Mouse (Mus musculus): ENCODE data around the gene Fshr. TPM values are rescaled to one million over a fixed set of nuclear protein-coding genes. Genes with fewer than 3 reads are reported as not detected.
"Not testable (repeated sequence)": the region's sequence is repeated elsewhere in the genome, so short reads cannot be mapped to it uniquely, and the experiment has no call there.

Fshr gene
- polyA plus RNA-seq (2016; fragmentation: Nextera tagmentation; extraction: Ambion mirVana): not detected in 2 replicates

GRCm38 (mm10) chr17:89200575-89200974 lies at the start of gene Fshr:
Gene Fshr (minus strand): TSS chr17:89200675.
- WGBS: 89% methylated on average over 6 of the region's 6 CpGs
- H3K9ac ChIP-seq (replicated peaks): no peak within 1 kb of the TSS

GRCm38 (mm10) chr17:89202181-89202580 lies 1.7 kb upstream of the Fshr start:
- Histone ChIP-seq H3K36me3 (no peaks in the 10 kb centered on the region), H3K9me3 (no peaks in the 10 kb centered on the region), H3K9ac (replicated peaks) (no peak overlapping the region), H3K27ac (no peak overlapping the region), H3K27me3 (no peaks in the 10 kb centered on the region), H3K4me1 (replicated peaks) (no peaks in the 10 kb centered on the region), H3K4me2 (no peak overlapping the region), H3K4me3 (replicated peaks) (no peak overlapping the region)
- no peak for ATAC-seq (ENCODE audit: insufficient number of reproducible peaks, insufficient read depth, low FRiP score, low TSS enrichment, low read depth)
- WGBS: 80% methylated on average over 6 of the region's 6 CpGs

More at GRCm38 (mm10) chr17:89200575-89200974, at the start of gene Fshr:
- Histone ChIP-seq H3K27ac (no peak within 1 kb of the TSS), H3K9me3 (no peaks in the 10 kb centered on the region), H3K4me1 (replicated peaks) (no peaks in the 10 kb centered on the region), H3K4me2 (no peak within 1 kb of the TSS), H3K27me3 (no peaks in the 10 kb centered on the region), H3K4me3 (replicated peaks) (no peak within 1 kb of the TSS), H3K36me3 (no peaks in the 10 kb centered on the region)
- no peak for ATAC-seq (ENCODE audit: insufficient number of reproducible peaks, insufficient read depth, low FRiP score, low TSS enrichment, low read depth)

- H3K27ac ChIP-seq: no peak overlapping the region
- H3K9me3 ChIP-seq: no peaks in the 10 kb centered on the region
- H3K4me1 ChIP-seq (replicated peaks): no peaks in the 10 kb centered on the region
- WGBS: 82% methylated on average over 1 of the region's 1 CpGs
- no peaks in the 10 kb centered on the region for H3K27me3 ChIP-seq
- no peak overlapping the region for H3K4me3 ChIP-seq (replicated peaks)
- H3K9ac ChIP-seq (replicated peaks): no peak overlapping the region
- ATAC-seq (ENCODE audit: insufficient number of reproducible peaks, insufficient read depth, low FRiP score, low TSS enrichment, low read depth): no peak
- no peaks in the 10 kb centered on the region for H3K36me3 ChIP-seq
- H3K4me2 ChIP-seq: no peak overlapping the region
These were observed 26.9 kb downstream of the Fshr start for GRCm38 (mm10) chr17:89173545-89173944.

- H3K9ac ChIP-seq (replicated peaks): no peak overlapping the region
- no peak overlapping the region for H3K4me2 ChIP-seq
- H3K4me1 ChIP-seq (replicated peaks): no peaks in the 10 kb centered on the region
- H3K27me3 ChIP-seq: no peaks in the 10 kb centered on the region
- ATAC-seq (ENCODE audit: insufficient number of reproducible peaks, insufficient read depth, low FRiP score, low TSS enrichment, low read depth): no peak
- no peak overlapping the region for H3K27ac ChIP-seq
- H3K9me3 ChIP-seq: no peaks in the 10 kb centered on the region
- no peak overlapping the region for H3K4me3 ChIP-seq (replicated peaks)
- no peaks in the 10 kb centered on the region for H3K36me3 ChIP-seq
These were observed 35.7 kb downstream of the Fshr start for GRCm38 (mm10) chr17:89164773-89165172.

- H3K4me1 ChIP-seq (replicated peaks): no peaks in the 10 kb centered on the region
- no peak overlapping the region for H3K27ac ChIP-seq
- whole genome bisulfite sequencing: 94% methylated on average over 3 of the region's 3 CpGs
- no peaks in the 10 kb centered on the region for H3K27me3 ChIP-seq
- H3K9ac ChIP-seq (replicated peaks): no peak overlapping the region
- no peak overlapping the region for H3K4me3 ChIP-seq (replicated peaks)
- no peak for ATAC-seq (ENCODE audit: insufficient number of reproducible peaks, insufficient read depth, low FRiP score, low TSS enrichment, low read depth)
- no peaks in the 10 kb centered on the region for H3K36me3 ChIP-seq
- H3K9me3 ChIP-seq: no peaks in the 10 kb centered on the region
- no peak overlapping the region for H3K4me2 ChIP-seq
These were observed 38.0 kb downstream of the Fshr start for GRCm38 (mm10) chr17:89162475-89162874.

- 92% methylated on average over 3 of the region's 3 CpGs for WGBS
- H3K36me3 ChIP-seq: not testable (repeated sequence)
These were observed 41.1 kb downstream of the Fshr start for GRCm38 (mm10) chr17:89159343-89159742.

GRCm38 (mm10) chr17:89144806-89145205 lies 55.7 kb downstream of the Fshr start:
- Histone ChIP-seq H3K9me3 (no peaks in the 10 kb centered on the region), H3K9ac (replicated peaks) (no peak overlapping the region), H3K36me3 (no peaks in the 10 kb centered on the region), H3K27ac (no peak overlapping the region), H3K4me1 (replicated peaks) (no peaks in the 10 kb centered on the region), H3K4me2 (no peak overlapping the region), H3K4me3 (replicated peaks) (no peak overlapping the region), H3K27me3 (no peaks in the 10 kb centered on the region)
- no peak for ATAC-seq (ENCODE audit: insufficient number of reproducible peaks, insufficient read depth, low FRiP score, low TSS enrichment, low read depth)
- WGBS: 88% methylated on average over 6 of the region's 6 CpGs

More at GRCm38 (mm10) chr17:89159343-89159742, 41.1 kb downstream of the Fshr start:
- H3K9me3 ChIP-seq; H3K9ac ChIP-seq (replicated peaks); ATAC-seq (ENCODE audit: insufficient number of reproducible peaks, insufficient read depth, low FRiP score, low TSS enrichment, low read depth); H3K4me1 ChIP-seq (replicated peaks); H3K27me3 ChIP-seq; H3K4me3 ChIP-seq (replicated peaks); H3K27ac ChIP-seq; H3K4me2 ChIP-seq: not testable (repeated sequence)

GRCm38 (mm10) chr17:89120023-89120422 lies 80.5 kb downstream of the Fshr start:
- Histone ChIP-seq H3K9ac (replicated peaks) (no peak overlapping the region), H3K4me2 (no peak overlapping the region), H3K27ac (no peak overlapping the region), H3K4me1 (replicated peaks) (no peaks in the 10 kb centered on the region), H3K27me3 (no peaks in the 10 kb centered on the region), H3K36me3 (no peaks in the 10 kb centered on the region), H3K4me3 (replicated peaks) (no peak overlapping the region), H3K9me3 (no peaks in the 10 kb centered on the region)
- WGBS: 61% methylated on average over 2 of the region's 2 CpGs
- ATAC-seq (ENCODE audit: insufficient number of reproducible peaks, insufficient read depth, low FRiP score, low TSS enrichment, low read depth): no peak

- no peak overlapping the region for H3K9ac ChIP-seq (replicated peaks)
- H3K4me1 ChIP-seq (replicated peaks): no peaks in the 10 kb centered on the region
- H3K9me3 ChIP-seq: no peaks in the 10 kb centered on the region
- ATAC-seq (ENCODE audit: insufficient number of reproducible peaks, insufficient read depth, low FRiP score, low TSS enrichment, low read depth): no peak
- H3K27ac ChIP-seq: no peak overlapping the region
- H3K36me3 ChIP-seq: no peaks in the 10 kb centered on the region
- 80% methylated on average over 2 of the region's 2 CpGs for WGBS
- H3K4me2 ChIP-seq: no peak overlapping the region
- no peak overlapping the region for H3K4me3 ChIP-seq (replicated peaks)
- no peaks in the 10 kb centered on the region for H3K27me3 ChIP-seq
These were observed 81.2 kb downstream of the Fshr start for GRCm38 (mm10) chr17:89119250-89119649.

- Histone ChIP-seq H3K27ac (no peak overlapping the region), H3K9ac (replicated peaks) (no peak overlapping the region), H3K27me3 (no peaks in the 10 kb centered on the region), H3K4me1 (replicated peaks) (no peaks in the 10 kb centered on the region), H3K9me3 (no peaks in the 10 kb centered on the region), H3K4me2 (no peak overlapping the region), H3K36me3 (no peaks in the 10 kb centered on the region), H3K4me3 (replicated peaks) (no peak overlapping the region)
- no peak for ATAC-seq (ENCODE audit: insufficient number of reproducible peaks, insufficient read depth, low FRiP score, low TSS enrichment, low read depth)
These were observed 86.5 kb downstream of the Fshr start for GRCm38 (mm10) chr17:89113944-89114343.

GRCm38 (mm10) chr17:89100719-89101350 lies 99.6 kb downstream of the Fshr start:
- Histone ChIP-seq H3K9me3 (no peaks in the 10 kb centered on the region), H3K27ac (no peak overlapping the region), H3K9ac (replicated peaks) (no peak overlapping the region), H3K36me3 (no peaks in the 10 kb centered on the region), H3K4me3 (replicated peaks) (no peak overlapping the region), H3K4me1 (replicated peaks) (no peaks in the 10 kb centered on the region), H3K4me2 (no peak overlapping the region), H3K27me3 (no peaks in the 10 kb centered on the region)
- ATAC-seq (ENCODE audit: insufficient number of reproducible peaks, insufficient read depth, low FRiP score, low TSS enrichment, low read depth): no peak
- WGBS: 83% methylated on average over 5 of the region's 5 CpGs

- not testable (repeated sequence) for ATAC-seq (ENCODE audit: insufficient number of reproducible peaks, insufficient read depth, low FRiP score, low TSS enrichment, low read depth); H3K27me3 ChIP-seq; H3K4me3 ChIP-seq (replicated peaks); H3K9ac ChIP-seq (replicated peaks); H3K36me3 ChIP-seq; H3K4me2 ChIP-seq; H3K4me1 ChIP-seq (replicated peaks); H3K27ac ChIP-seq; H3K9me3 ChIP-seq
- WGBS: 86% methylated on average over 1 of the region's 1 CpGs
These were observed 100.7 kb downstream of the Fshr start for GRCm38 (mm10) chr17:89099733-89100132.
